Mouse (Mus musculus) forebrain, embryonic 13.5 days (tissue): ENCODE measurements around the gene Sh2d4b. TPM values are rescaled to one million over a fixed set of nuclear protein-coding genes. Genes with fewer than 3 reads are reported as not detected.

Experiments used
- ATAC-seq: fragments of 200-750 bp; cut with Nextera tagmentation; 2 replicates; pipeline ENCODE4 v1.8.0; 2017
- H3K27ac ChIP-seq: fragments of 300-500 bp; sonication (generic); 2 replicates; pipeline ENCODE4 v1.5.1; 2015; ENCODE audit warnings: inconsistent platforms, mild to moderate bottlenecking, moderate library complexity
- H3K27me3 ChIP-seq: fragments of 300-500 bp; sonication (generic); 2 replicates; pipeline ENCODE4 v1.6.1; 2015; ENCODE audit warnings: mild to moderate bottlenecking, inconsistent platforms
- H3K36me3 ChIP-seq: fragments of 300-500 bp; sonication (generic); 2 replicates; pipeline ENCODE4 v1.6.1; 2015; ENCODE audit warnings: mild to moderate bottlenecking, inconsistent platforms; ENCODE audit not compliant: poor library complexity, severe bottlenecking
- H3K4me1 ChIP-seq: fragments of 300-500 bp; sonication (generic); 2 replicates; pipeline ENCODE4 v1.6.1; 2015; ENCODE audit warnings: inconsistent platforms
- H3K4me2 ChIP-seq: fragments of 300-500 bp; sonication (generic); 2 replicates; pipeline ENCODE4 v1.6.1; 2015; ENCODE audit warnings: inconsistent platforms, mild to moderate bottlenecking, moderate library complexity
- H3K4me3 ChIP-seq: fragments of 300-500 bp; sonication (generic); 2 replicates; pipeline ENCODE4 v1.5.1; 2015; ENCODE audit warnings: mild to moderate bottlenecking, inconsistent platforms
- H3K9ac ChIP-seq: fragments of 300-500 bp; sonication (generic); 2 replicates; pipeline ENCODE4 v1.6.1; 2015; ENCODE audit warnings: mild to moderate bottlenecking, inconsistent platforms
- H3K9me3 ChIP-seq: fragments of 300-500 bp; sonication (generic); replicated peaks from 2 replicates; pipeline ENCODE4 v1.6.1; 2016; ENCODE audit warnings: inconsistent platforms
- WGBS: fragments of 180-500 bp; shearing (Covaris S2); methylation state at CpG from one replicate; pipeline ENCODE4 v1.1.7; 2015; 5-methylcytosine and 5-hydroxymethylcytosine counted together
- polyA plus RNA-seq: library from polyadenylated mRNA; unstranded; fragments of >200 nt; fragmentation: Nextera tagmentation; extraction: Ambion mirVana; gene quantifications from 2 replicates; pipeline ENCODE4 v1.2.1, GENCODE M21; 2015

The Sh2d4b gene
- polyA plus RNA-seq, 1 experiment from 2014 or later, result 2.4 TPM

- no peak overlapping the region for H3K4me3 ChIP-seq
- 54% methylated on average over 1 of the region's 1 CpGs for WGBS
- no peaks in the 10 kb centered on the region for H3K4me1 ChIP-seq
- peak; percentile 77 for ATAC-seq
- H3K4me2 ChIP-seq, result no peak overlapping the region
- no peaks in the 10 kb centered on the region for H3K36me3 ChIP-seq
- H3K9me3 ChIP-seq, result no peaks in the 10 kb centered on the region
- H3K27me3 ChIP-seq, result no peaks in the 10 kb centered on the region
- no peak overlapping the region for H3K9ac ChIP-seq
- H3K27ac ChIP-seq, result no peak overlapping the region
These were observed 101.5 kb downstream of the Sh2d4b start for GRCm38 (mm10) chr14:40791606-40792005.

- H3K4me2 ChIP-seq, result no peak overlapping the region
- no peak overlapping the region for H3K4me3 ChIP-seq
- WGBS, result 21% methylated on average over 3 of the region's 3 CpGs
- H3K4me1 ChIP-seq, result no peaks in the 10 kb centered on the region
- no peaks in the 10 kb centered on the region for H3K9me3 ChIP-seq
- peak; percentile 86 for ATAC-seq
- no peak overlapping the region for H3K27ac ChIP-seq
- no peaks in the 10 kb centered on the region for H3K36me3 ChIP-seq
- H3K9ac ChIP-seq, result no peak overlapping the region
- no peaks in the 10 kb centered on the region for H3K27me3 ChIP-seq
These were observed 104.0 kb downstream of the Sh2d4b start for GRCm38 (mm10) chr14:40789110-40789509.

GRCm38 (mm10) chr14:40769097-40770090 is 123.7 kb downstream of the Sh2d4b start:
- no peaks in the 10 kb centered on the region for H3K9me3 ChIP-seq
- peak overlapping the region; percentile 16; the same call in 1 of the 2 replicates for H3K27ac ChIP-seq
- no peaks in the 10 kb centered on the region for H3K27me3 ChIP-seq
- ATAC-seq, result peak; percentile 91
- no peaks in the 10 kb centered on the region for H3K36me3 ChIP-seq
- no peak overlapping the region for H3K4me2 ChIP-seq
- H3K4me3 ChIP-seq, result no peak overlapping the region
- H3K4me1 ChIP-seq, result peaks cover 12% of the 10 kb centered on the region
- 24% methylated on average over 7 of the region's 7 CpGs for WGBS
- H3K9ac ChIP-seq, result no peak overlapping the region

Other genes starting within 250 kb of the Sh2d4b start
- 84.1 and 88.2 TPM in 2 replicates for gene Tspan14, start 73.5 kb upstream of the Sh2d4b start, polyA plus RNA-seq
- gene Fam213a, start 120.5 kb upstream of the Sh2d4b start, polyA plus RNA-seq, result 49.7 and 57.8 TPM in 2 replicates
- 0.21 and 0.44 TPM in 2 replicates for gene Dydc2, start 175.9 kb upstream of the Sh2d4b start, polyA plus RNA-seq
- gene Dydc1, start 179.6 kb upstream of the Sh2d4b start, polyA plus RNA-seq, result 0.28 TPM in 1 of 2 replicates, not detected in the other
- gene Mat1a, start 211.8 kb upstream of the Sh2d4b start, polyA plus RNA-seq, result not detected in 2 replicates
- not detected in 2 replicates for gene Sftpa1, start 238.5 kb upstream of the Sh2d4b start, polyA plus RNA-seq